Mouse (Mus musculus) liver, embryonic 12.5 days (tissue): ENCODE measurements around the gene Sptan1. TPM values are rescaled to one million over a fixed set of nuclear protein-coding genes. Genes with fewer than 3 reads are reported as not detected.

Experiments
- ATAC-seq: fragments of 200-750 bp; cut with Nextera tagmentation; 2 replicates; pipeline ENCODE4 v1.8.0; 2017; ENCODE audit warnings: moderate number of reproducible peaks, mild to moderate bottlenecking, moderate library complexity
- H3K27ac ChIP-seq: fragments of 300-500 bp; sonication (generic); 2 replicates; pipeline ENCODE4 v1.5.1; 2016; ENCODE audit warnings: mild to moderate bottlenecking
- H3K27me3 ChIP-seq: fragments of 300-500 bp; sonication (generic); replicated peaks from 2 replicates; pipeline ENCODE4 v1.6.1; 2016; ENCODE audit warnings: mild to moderate bottlenecking, moderate library complexity
- H3K36me3 ChIP-seq: fragments of 300-500 bp; sonication (generic); 2 replicates; pipeline ENCODE4 v1.6.1; 2016; ENCODE audit warnings: mild to moderate bottlenecking, moderate library complexity
- H3K4me1 ChIP-seq: fragments of 300-500 bp; sonication (generic); 2 replicates; pipeline ENCODE4 v1.6.1; 2016
- H3K4me2 ChIP-seq: fragments of 300-500 bp; sonication (generic); 2 replicates; pipeline ENCODE4 v1.6.1; 2016; ENCODE audit warnings: mild to moderate bottlenecking, moderate library complexity
- H3K4me3 ChIP-seq: fragments of 300-500 bp; sonication (generic); 2 replicates; pipeline ENCODE4 v1.5.1; 2016; ENCODE audit warnings: mild to moderate bottlenecking, moderate library complexity
- H3K9ac ChIP-seq: fragments of 300-500 bp; sonication (generic); 2 replicates; pipeline ENCODE4 v1.6.1; 2016; ENCODE audit warnings: mild to moderate bottlenecking, moderate library complexity
- H3K9me3 ChIP-seq: fragments of 300-500 bp; sonication (generic); replicated peaks from 2 replicates; pipeline ENCODE4 v1.6.1; 2016; ENCODE audit warnings: mild to moderate bottlenecking, moderate library complexity
- WGBS: fragments of 180-500 bp; shearing (Covaris S2); methylation state at CpG from one replicate; pipeline ENCODE4 v1.1.7; 2016; ENCODE audit not compliant: insufficient replicate concordance; 5-methylcytosine and 5-hydroxymethylcytosine counted together
- polyA plus RNA-seq: library from polyadenylated mRNA; unstranded; fragments of >200 nt; fragmentation: Nextera tagmentation; extraction: Ambion mirVana; gene quantifications from 2 replicates; pipeline ENCODE4 v1.2.1, GENCODE M21; 2016

The Sptan1 gene
- polyA plus RNA-seq, 1 experiment from 2014 or later, result 19.0 TPM

- ATAC-seq, result no peak
- no peak overlapping the region for H3K9ac ChIP-seq
- no peak overlapping the region for H3K27ac ChIP-seq
- H3K4me3 ChIP-seq, result no peak overlapping the region
- H3K36me3 ChIP-seq, result peaks cover 76% of the 10 kb centered on the region
- 75% methylated on average over 11 of the region's 11 CpGs for WGBS
- H3K27me3 ChIP-seq, result no peaks in the 10 kb centered on the region
- no peaks in the 10 kb centered on the region for H3K9me3 ChIP-seq
- no peak overlapping the region for H3K4me2 ChIP-seq
- no peaks in the 10 kb centered on the region for H3K4me1 ChIP-seq
These were observed 49.1 kb downstream of the Sptan1 start for GRCm38 (mm10) chr2:30014326-30014966.

GRCm38 (mm10) chr2:30025454-30025853 is 60.1 kb downstream of the Sptan1 start:
- 66% methylated on average over 4 of the region's 4 CpGs for WGBS
- H3K4me2 ChIP-seq, result no peak overlapping the region
- H3K27ac ChIP-seq, result no peak overlapping the region
- H3K9ac ChIP-seq, result no peak overlapping the region
- ATAC-seq, result no peak
- H3K9me3 ChIP-seq, result no peaks in the 10 kb centered on the region
- no peaks in the 10 kb centered on the region for H3K27me3 ChIP-seq
- no peak overlapping the region for H3K4me3 ChIP-seq
- H3K36me3 ChIP-seq, result peaks cover 90% of the 10 kb centered on the region
- no peaks in the 10 kb centered on the region for H3K4me1 ChIP-seq

GRCm38 (mm10) chr2:30026997-30027396 is 61.6 kb downstream of the Sptan1 start:
- 78% methylated on average over 5 of the region's 5 CpGs for WGBS

GRCm38 (mm10) chr2:30032244-30032846 is 67.0 kb downstream of the Sptan1 start:
- H3K4me3 ChIP-seq, result no peak overlapping the region
- no peak overlapping the region for H3K4me2 ChIP-seq
- H3K9me3 ChIP-seq, result no peaks in the 10 kb centered on the region
- WGBS, result 56% methylated on average over 11 of the region's 11 CpGs
- no peaks in the 10 kb centered on the region for H3K4me1 ChIP-seq
- ATAC-seq, result no peak
- H3K36me3 ChIP-seq, result peaks cover 45% of the 10 kb centered on the region
- H3K9ac ChIP-seq, result no peak overlapping the region
- no peaks in the 10 kb centered on the region for H3K27me3 ChIP-seq
- no peak overlapping the region for H3K27ac ChIP-seq

More at GRCm38 (mm10) chr2:30026997-30027396, 61.6 kb downstream of the Sptan1 start:
- Histone ChIP-seq H3K4me3 (no peak overlapping the region), H3K9me3 (no peaks in the 10 kb centered on the region), H3K27ac (no peak overlapping the region), H3K36me3 (peaks cover 94% of the 10 kb centered on the region), H3K9ac (no peak overlapping the region), H3K27me3 (no peaks in the 10 kb centered on the region), H3K4me2 (no peak overlapping the region), H3K4me1 (no peaks in the 10 kb centered on the region)
- ATAC-seq, result no peak

GRCm38 (mm10) chr2:30032957-30033356 is 67.6 kb downstream of the Sptan1 start:
- WGBS, result 70% methylated on average over 6 of the region's 6 CpGs

GRCm38 (mm10) chr2:30037762-30038161 is 72.4 kb downstream of the Sptan1 start:
- no peak overlapping the region for H3K27ac ChIP-seq
- H3K9me3 ChIP-seq, result no peaks in the 10 kb centered on the region
- H3K9ac ChIP-seq, result no peak overlapping the region
- H3K27me3 ChIP-seq, result no peaks in the 10 kb centered on the region
- no peak overlapping the region for H3K4me2 ChIP-seq
- peaks cover 8% of the 10 kb centered on the region for H3K4me1 ChIP-seq
- no peak overlapping the region for H3K4me3 ChIP-seq
- no peak for ATAC-seq
- peaks cover 7% of the 10 kb centered on the region; the same call in 1 of the 2 replicates for H3K36me3 ChIP-seq
- WGBS, result 85% methylated on average over 2 of the region's 2 CpGs

More at GRCm38 (mm10) chr2:30032957-30033356, 67.6 kb downstream of the Sptan1 start:
- peaks cover 39% of the 10 kb centered on the region for H3K36me3 ChIP-seq
- no peaks in the 10 kb centered on the region for H3K4me1 ChIP-seq
- no peak overlapping the region for H3K4me2 ChIP-seq
- ATAC-seq, result no peak
- no peaks in the 10 kb centered on the region for H3K27me3 ChIP-seq
- H3K9ac ChIP-seq, result no peak overlapping the region
- H3K27ac ChIP-seq, result no peak overlapping the region
- no peaks in the 10 kb centered on the region for H3K9me3 ChIP-seq
- no peak overlapping the region for H3K4me3 ChIP-seq

- ATAC-seq, result no peak
- Histone ChIP-seq H3K27ac (no peak overlapping the region), H3K4me3 (no peak overlapping the region), H3K4me2 (no peak overlapping the region), H3K27me3 (no peaks in the 10 kb centered on the region), H3K4me1 (peaks cover 10% of the 10 kb centered on the region), H3K36me3 (peaks cover 7% of the 10 kb centered on the region; the same call in 1 of the 2 replicates), H3K9ac (no peak overlapping the region), H3K9me3 (no peaks in the 10 kb centered on the region)
- WGBS, result 86% methylated on average over 10 of the region's 10 CpGs
These were observed 73.0 kb downstream of the Sptan1 start for GRCm38 (mm10) chr2:30038370-30038769.

GRCm38 (mm10) chr2:30039687-30040086 is 74.3 kb downstream of the Sptan1 start:
- Histone ChIP-seq H3K27me3 (no peaks in the 10 kb centered on the region), H3K4me1 (peaks cover 10% of the 10 kb centered on the region), H3K36me3 (peaks cover 7% of the 10 kb centered on the region; the same call in 1 of the 2 replicates), H3K4me3 (no peak overlapping the region), H3K27ac (no peak overlapping the region), H3K9ac (no peak overlapping the region), H3K9me3 (no peaks in the 10 kb centered on the region), H3K4me2 (no peak overlapping the region)
- no peak for ATAC-seq

- Histone ChIP-seq H3K27ac (no peak overlapping the region), H3K9ac (0 out of 2 replicates have a peak overlapping the region, but pooled peaks have one; percentile 37), H3K4me3 (no peak overlapping the region), H3K4me1 (peaks cover 14% of the 10 kb centered on the region), H3K9me3 (no peaks in the 10 kb centered on the region), H3K4me2 (no peak overlapping the region), H3K36me3 (peaks cover 9% of the 10 kb centered on the region; the same call in 1 of the 2 replicates), H3K27me3 (no peaks in the 10 kb centered on the region)
- 7% methylated on average over 4 of the region's 4 CpGs for WGBS
- peak; percentile 55; the same call in 1 of the 2 replicates for ATAC-seq
These were observed 77.1 kb downstream of the Sptan1 start for GRCm38 (mm10) chr2:30042445-30042844.

- Histone ChIP-seq H3K9ac (no peak overlapping the region), H3K36me3 (peaks cover 6% of the 10 kb centered on the region; the same call in 1 of the 2 replicates), H3K27me3 (no peaks in the 10 kb centered on the region), H3K9me3 (no peaks in the 10 kb centered on the region), H3K4me2 (no peak overlapping the region), H3K27ac (no peak overlapping the region), H3K4me3 (no peak overlapping the region), H3K4me1 (peaks cover 29% of the 10 kb centered on the region)
- 78% methylated on average over 5 of the region's 5 CpGs for WGBS
- ATAC-seq, result no peak
These were observed 79.2 kb downstream of the Sptan1 start for GRCm38 (mm10) chr2:30044550-30044949.

- H3K9ac ChIP-seq, result no peak overlapping the region
- H3K4me1 ChIP-seq, result peaks cover 35% of the 10 kb centered on the region
- H3K9me3 ChIP-seq, result no peaks in the 10 kb centered on the region
- no peak for ATAC-seq
- H3K27ac ChIP-seq, result no peak overlapping the region
- 86% methylated on average over 6 of the region's 6 CpGs for WGBS
- peaks cover 3% of the 10 kb centered on the region; the same call in 1 of the 2 replicates for H3K36me3 ChIP-seq
- no peak overlapping the region for H3K4me3 ChIP-seq
- no peaks in the 10 kb centered on the region for H3K27me3 ChIP-seq
- H3K4me2 ChIP-seq, result no peak overlapping the region; the same call in 1 of the 2 replicates
These were observed 81.8 kb downstream of the Sptan1 start for GRCm38 (mm10) chr2:30047127-30047526.

GRCm38 (mm10) chr2:30048101-30048501 is 82.7 kb downstream of the Sptan1 start:
- 32% methylated on average over 11 of the region's 11 CpGs for WGBS
- no peaks in the 10 kb centered on the region for H3K9me3 ChIP-seq
- H3K9ac ChIP-seq, result peak overlapping the region; percentile 72

More at GRCm38 (mm10) chr2:30048101-30048501, 82.7 kb downstream of the Sptan1 start:
- Histone ChIP-seq H3K27me3 (no peaks in the 10 kb centered on the region), H3K4me3 (peak overlapping the region; percentile 65), H3K4me1 (peaks cover 26% of the 10 kb centered on the region), H3K27ac (peak overlapping the region; percentile 86), H3K36me3 (peaks cover 3% of the 10 kb centered on the region; the same call in 1 of the 2 replicates), H3K4me2 (peak overlapping the region; percentile 76)
- no peak for ATAC-seq
